Mouse (Mus musculus): ENCODE data around the gene Fndc4.

Fndc4 gene

GRCm38 (mm10) chr5:31255971-31256370 lies 39.9 kb downstream of the Fndc4 start:
- no peak for DNase-seq (ENCODE audit: low spot score)

GRCm38 (mm10) chr5:31255381-31255780 lies 40.5 kb downstream of the Fndc4 start:
- DNase-seq (ENCODE audit: low spot score) = no peak

- DNase-seq (ENCODE audit: low spot score) = no peak
These were observed 41.0 kb downstream of the Fndc4 start for GRCm38 (mm10) chr5:31254901-31255300.

- DNase-seq (ENCODE audit: low spot score) = peak; percentile 40
These were observed 41.4 kb downstream of the Fndc4 start for GRCm38 (mm10) chr5:31254452-31254851.

- no peak for DNase-seq (ENCODE audit: low spot score)
These were observed 42.1 kb downstream of the Fndc4 start for GRCm38 (mm10) chr5:31253806-31254205.

- no peak for DNase-seq (ENCODE audit: low spot score)
These were observed 42.9 kb downstream of the Fndc4 start for GRCm38 (mm10) chr5:31252795-31253545.

GRCm38 (mm10) chr5:31252151-31252550 lies 43.7 kb downstream of the Fndc4 start:
- peak; percentile 38 for DNase-seq (ENCODE audit: low spot score)

GRCm38 (mm10) chr5:31251541-31252101 lies 44.3 kb downstream of the Fndc4 start, which contains the start of gene Krtcap3:
Gene Krtcap3, plus strand, starts transcription at chr5:31251691.
- peak; percentile 66 for DNase-seq (ENCODE audit: low spot score)

GRCm38 (mm10) chr5:31250716-31251115 lies 45.2 kb downstream of the Fndc4 start:
- DNase-seq (ENCODE audit: low spot score) = peak; percentile 40

Data from testis, postnatal 10 days (tissue).